Mouse (Mus musculus) CH12.LX (cell line): ENCODE data around the gene Atp2a3. TPM values are rescaled to one million over a fixed set of nuclear protein-coding genes. Genes with fewer than 3 reads are reported as not detected.

Source experiments
- DNase-seq: peaks from one replicate; pipeline ENCODE4 v3.0.0-alpha.2; 2013; ENCODE audit errors: extremely low read depth
- H3K27ac ChIP-seq: 2 replicates; pipeline ENCODE4 v1.5.1; 2012; ENCODE audit warnings: low read depth, mild to moderate bottlenecking, control low read depth, moderate library complexity; ENCODE audit not compliant: insufficient read depth
- H3K27me3 ChIP-seq: replicated peaks from 2 replicates; pipeline ENCODE3; 2012; ENCODE audit warnings: inconsistent platforms
- H3K36me3 ChIP-seq, 2 experiments: replicated peaks in 1 of 2; 2 replicates each; pipeline versions ENCODE3 to v1.6.1; 2012; ENCODE audit warnings: inconsistent platforms in 1 of 2, low read length in 1 of 2, mild to moderate bottlenecking in 1 of 2, mixed read lengths in 1 of 2, moderate library complexity in 1 of 2; ENCODE audit not compliant: control insufficient read depth in 1 of 2, insufficient read depth in 1 of 2
- H3K4me1 ChIP-seq, 2 experiments: 2 replicates each; pipeline ENCODE4 v1.6.1; 2012; ENCODE audit warnings: inconsistent platforms in 1 of 2, moderate library complexity in 1 of 2; ENCODE audit not compliant: insufficient read depth in 2 of 2, control insufficient read depth in 1 of 2
- H3K4me2 ChIP-seq: 2 replicates; pipeline ENCODE4 v1.6.1; 2012; ENCODE audit warnings: low read depth, mild to moderate bottlenecking, control low read depth; ENCODE audit not compliant: poor library complexity, insufficient read depth, severe bottlenecking
- H3K4me3 ChIP-seq, 3 experiments: fragments of 150-350 bp in 1 of 3; sonication (generic) in 1 of 3; replicated peaks in 1 of 3; 2 replicates each; pipeline versions ENCODE3 to v1.5.1; 2011 to 2012; ENCODE audit warnings: low read depth in 2 of 3, low read length in 2 of 3, mild to moderate bottlenecking in 2 of 3, moderate library complexity in 2 of 3, control low read depth in 1 of 3, improper control_type of control experiment in 1 of 3, inconsistent platforms in 1 of 3, mixed read lengths in 1 of 3; ENCODE audit not compliant: poor library complexity in 1 of 3
- H3K79me2 ChIP-seq: replicated peaks from 2 replicates; pipeline ENCODE4 v1.6.1; 2012; ENCODE audit warnings: mild to moderate bottlenecking, moderate library complexity; ENCODE audit not compliant: control insufficient read depth, poor library complexity, insufficient read depth, severe bottlenecking; ENCODE audit errors: extremely low read depth
- H3K9ac ChIP-seq: 2 replicates; pipeline ENCODE4 v1.6.1; 2012; ENCODE audit warnings: low read depth, mild to moderate bottlenecking, control low read depth, moderate library complexity; ENCODE audit not compliant: insufficient read depth
- H3K9me3 ChIP-seq: replicated peaks from 2 replicates; pipeline ENCODE3; 2012; ENCODE audit warnings: low read length, inconsistent platforms, mixed read lengths
- BHLHE40 ChIP-seq: IDR thresholded peaks from 2 replicates; pipeline ENCODE4 v1.6.1; 2011; ENCODE audit warnings: mild to moderate bottlenecking, low read depth, low read length, improper control_type of control experiment
- CHD1 ChIP-seq: IDR thresholded peaks from 2 replicates; pipeline ENCODE4 v1.6.1; 2012; ENCODE audit warnings: low read depth, low read length, improper control_type of control experiment, inconsistent platforms
- CHD2 ChIP-seq: IDR thresholded peaks from 2 replicates; pipeline ENCODE4 v1.6.1; 2011; ENCODE audit warnings: low read length, improper control_type of control experiment
- E2F4 ChIP-seq: IDR thresholded peaks from 2 replicates; pipeline ENCODE4 v1.6.1; 2011; ENCODE audit warnings: low read depth, low read length, improper control_type of control experiment; ENCODE audit not compliant: insufficient replicate concordance
- ELF1 ChIP-seq: IDR thresholded peaks from 2 replicates; pipeline ENCODE4 v1.6.1; 2014; ENCODE audit warnings: low read depth, mild to moderate bottlenecking, inconsistent platforms, low read length, improper control_type of control experiment
- EP300 ChIP-seq: IDR thresholded peaks from 2 replicates; pipeline ENCODE4 v1.6.1; 2011; ENCODE audit warnings: low read length, improper control_type of control experiment
- ETS1 ChIP-seq: conservative IDR thresholded peaks from 2 replicates; pipeline ENCODE4 v1.6.1; 2012; ENCODE audit warnings: low read depth, mild to moderate bottlenecking, inconsistent platforms, low read length, improper control_type of control experiment, moderate library complexity
- HCFC1 ChIP-seq: IDR thresholded peaks from 2 replicates; pipeline ENCODE4 v1.6.1; 2012; ENCODE audit warnings: low read depth, mild to moderate bottlenecking, inconsistent platforms, low read length, improper control_type of control experiment
- IRF4 ChIP-seq: IDR thresholded peaks from 2 replicates; pipeline ENCODE4 v1.6.1; 2014; ENCODE audit warnings: low read depth, mild to moderate bottlenecking, inconsistent platforms, low read length, improper control_type of control experiment
- JUN ChIP-seq: IDR thresholded peaks from 2 replicates; pipeline ENCODE4 v1.6.1; 2011; ENCODE audit warnings: low read depth, mild to moderate bottlenecking, low read length, improper control_type of control experiment, moderate library complexity; ENCODE audit not compliant: insufficient read depth
- JUND ChIP-seq: conservative IDR thresholded peaks from 2 replicates; pipeline ENCODE4 v1.6.1; 2011; ENCODE audit warnings: low read depth, low read length, improper control_type of control experiment
- KAT2A ChIP-seq: IDR thresholded peaks from 2 replicates; pipeline ENCODE4 v1.6.1; 2012; ENCODE audit warnings: low read length, improper control_type of control experiment, inconsistent platforms; ENCODE audit not compliant: insufficient replicate concordance
- MAFK ChIP-seq: IDR thresholded peaks from 2 replicates; pipeline ENCODE4 v1.6.1; 2011; ENCODE audit warnings: low read length, improper control_type of control experiment; ENCODE audit not compliant: insufficient replicate concordance
- MAX ChIP-seq: IDR thresholded peaks from 2 replicates; pipeline ENCODE4 v1.6.1; 2011; ENCODE audit warnings: low read length, improper control_type of control experiment
- MEF2A ChIP-seq: IDR thresholded peaks from 2 replicates; pipeline ENCODE4 v1.6.1; 2014; ENCODE audit warnings: low read depth, mild to moderate bottlenecking, inconsistent platforms, low read length, improper control_type of control experiment, borderline replicate concordance
- MXI1 ChIP-seq: IDR thresholded peaks from 2 replicates; pipeline ENCODE4 v1.6.1; 2011; ENCODE audit warnings: mild to moderate bottlenecking, low read depth, low read length, improper control_type of control experiment
- MYC ChIP-seq: IDR thresholded peaks from 2 replicates; pipeline ENCODE4 v1.6.1; 2011; ENCODE audit warnings: low read depth, mild to moderate bottlenecking, improper control_type of control experiment, low read length
- NELFE ChIP-seq: IDR thresholded peaks from 2 replicates; pipeline ENCODE4 v1.6.1; 2011; ENCODE audit warnings: low read depth, low read length, improper control_type of control experiment
- RCOR1 ChIP-seq: conservative IDR thresholded peaks from 2 replicates; pipeline ENCODE4 v1.6.1; 2012; ENCODE audit warnings: low read depth, mild to moderate bottlenecking, inconsistent platforms, low read length, improper control_type of control experiment
- SIN3A ChIP-seq: IDR thresholded peaks from 2 replicates; pipeline ENCODE4 v1.6.1; 2012; ENCODE audit warnings: low read length, improper control_type of control experiment, inconsistent platforms
- TBP ChIP-seq: conservative IDR thresholded peaks from 2 replicates; pipeline ENCODE4 v1.6.1; 2011; ENCODE audit warnings: low read depth, low read length, improper control_type of control experiment
- TCF12 ChIP-seq: IDR thresholded peaks from 2 replicates; pipeline ENCODE4 v1.6.1; 2014; ENCODE audit warnings: low read depth, mild to moderate bottlenecking, inconsistent platforms, low read length, improper control_type of control experiment
- USF1 ChIP-seq: IDR thresholded peaks from 2 replicates; pipeline ENCODE4 v1.6.1; 2014; ENCODE audit warnings: low read depth, mild to moderate bottlenecking, inconsistent platforms, low read length, improper control_type of control experiment
- USF2 ChIP-seq: conservative IDR thresholded peaks from 2 replicates; pipeline ENCODE4 v1.6.1; 2011; ENCODE audit warnings: low read depth, low read length, improper control_type of control experiment
- ZNF384 ChIP-seq: IDR thresholded peaks from 2 replicates; pipeline ENCODE4 v1.6.1; 2012; ENCODE audit warnings: low read depth, low read length, improper control_type of control experiment, inconsistent platforms
- dilution Hi-C: fragments of 300-500 bp; cut with MboI; formaldehyde crosslinking; loops from 2 replicates; pipeline ENCODE4 v1.14.3; 2020; ENCODE audit warnings: low sequenced_read_pairs; ENCODE audit not compliant: extremely low pct_unique_long_range_greater_than_20kb, extremely low pct_ligation_motif_present
- in situ Hi-C: fragments of 300-500 bp; cut with MboI; formaldehyde crosslinking; loops from 3 replicates; pipeline ENCODE4 v1.14.3; 2019; ENCODE audit warnings: low sequenced_read_pairs, low pct_ligation_motif_present, low pct_unique_long_range_greater_than_20kb, mixed read lengths
- polyA plus RNA-seq: library from polyadenylated mRNA; unstranded; fragments of >175 nt; gene quantifications from 2 replicates; pipeline ENCODE4 v1.2.1, GENCODE M21; 2012; ENCODE audit warnings: low read depth; ENCODE audit not compliant: insufficient read length
- total RNA-seq, 2 experiments: library from RNA; depleted of rRNA; stranded (reverse); fragments of 300-350 nt in 1 of 2; fragments of >200 nt in 1 of 2; gene quantifications; 2 replicates each; pipeline ENCODE4 v1.2.3; 2012 to 2014

The Atp2a3 gene
- total and polyA plus RNA-seq, 3 experiments = 61.4 to 279 (median 218) TPM

- TF ChIP-seq CHD1 = peak; percentile 72; the same call in 1 of the 2 replicates
- TF ChIP-seq, all 38 proteins: peak for 18
Measured at GRCm38 (mm10) chr11:72961072-72961980, at the start of gene Atp2a3 (continued).

DNA sequence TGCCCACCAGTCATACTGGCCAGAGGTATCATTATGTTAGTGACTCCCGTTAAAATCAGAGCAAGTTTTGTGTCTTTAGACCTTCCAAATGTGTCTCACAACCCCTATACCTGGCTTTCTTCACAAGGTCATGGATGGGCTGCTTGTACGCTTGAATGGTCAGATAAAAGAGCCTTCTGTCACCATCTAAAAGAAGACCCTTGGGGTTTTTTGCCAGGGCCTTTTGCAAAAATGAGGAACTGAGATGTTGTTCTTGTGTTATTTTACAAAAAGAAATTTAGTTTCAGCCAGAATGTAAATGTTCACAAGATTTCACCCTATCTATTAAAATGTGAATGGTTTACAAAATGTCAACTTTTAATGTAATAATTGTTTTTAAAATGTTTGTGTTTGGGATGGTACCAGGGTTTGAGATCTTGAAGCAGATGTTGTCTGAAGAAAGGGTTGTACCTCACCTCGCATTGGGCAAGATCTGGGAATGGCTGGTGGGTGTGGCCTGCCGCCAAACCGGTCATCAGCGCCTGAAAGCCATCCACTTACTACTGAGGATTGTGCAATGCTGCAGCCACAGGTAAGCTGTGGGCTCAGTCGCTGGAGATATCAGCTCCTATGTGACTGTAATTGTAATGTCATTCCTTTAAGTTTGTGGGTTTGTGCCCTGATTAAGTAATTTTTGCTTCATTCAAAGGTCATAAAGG, 43.5 kb upstream of the Atp2a3 start:
- Histone ChIP-seq H3K9ac (peak overlapping the region; percentile 14; the same call in 1 of the 2 replicates), H3K4me2 (peak overlapping the region; percentile 61), H3K27me3 (no peaks in the 10 kb centered on the region), H3K4me3 (peak overlapping the region in 1 of 3 experiments; percentile 4), H3K79me2 (no peaks in the 10 kb centered on the region), H3K9me3 (no peaks in the 10 kb centered on the region), H3K36me3 (peaks cover 51 to 76% of the 10 kb centered on the region in 2 experiments), H3K27ac (peak overlapping the region; percentile 62), H3K4me1 (peaks cover 15 to 67% of the 10 kb centered on the region in 2 experiments)
- dilution Hi-C loops = no loop called here
- peak; percentile 81 for DNase-seq
- in situ Hi-C loops = loop anchor here (5.0 kb wide), 1 partner anchor 65 kb away; no protein-coding TSS in a partner anchor
- peak; percentile 82 for TF ChIP-seq TCF12
- TF ChIP-seq IRF4 = peak; percentile 97
- TF ChIP-seq BHLHE40 = peak; percentile 77
- peak; percentile 95 for TF ChIP-seq RCOR1
- TF ChIP-seq ZNF384 = peak; percentile 63
- peak; percentile 32; the same call in 1 of the 2 replicates for TF ChIP-seq ELF1
- TF ChIP-seq NELFE = peak; percentile 26; the same call in 1 of the 2 replicates
- TF ChIP-seq EP300 = peak; percentile 98
- TF ChIP-seq USF2 = no peak
- TF ChIP-seq JUND = peak; percentile 66; the same call in 1 of the 2 replicates
- peak; percentile 72 for TF ChIP-seq JUN
- 0 out of 2 replicates have a peak, but pooled peaks have one; percentile 73 for TF ChIP-seq SIN3A
- TF ChIP-seq ETS1 = peak; percentile 80
- TF ChIP-seq KAT2A = 0 out of 2 replicates have a peak, but pooled peaks have one; percentile 25
- TF ChIP-seq USF1 = no peak
- peak; percentile 41; the same call in 1 of the 2 replicates for TF ChIP-seq HCFC1
- no peak for TF ChIP-seq TBP
- 0 out of 2 replicates have a peak, but pooled peaks have one; percentile 27 for TF ChIP-seq MAFK
- TF ChIP-seq MEF2A = peak; percentile 95
- peak; percentile 71 for TF ChIP-seq MXI1
- TF ChIP-seq MYC = peak; percentile 72; the same call in 1 of the 2 replicates
- TF ChIP-seq MAX = no peak; the same call in 1 of the 2 replicates
- TF ChIP-seq CHD2 = peak; percentile 71
- TF ChIP-seq E2F4 = no peak
